ENCODE assay signal across 25 mouse cellular contexts in genomic region chr12:108303778-108304365, GRCm38 (mm10). TPM values are rescaled to one million over a fixed set of nuclear protein-coding genes. Genes with fewer than 3 reads are reported as not detected.
DNase-seq lines count a peak whose midpoint lies in the region; ATAC-seq and TF ChIP-seq lines count a peak whose summit lies in the region.
"Had no signal": no experiment of that assay in that cellular context is flagged by ENCODE, and none has a peak within 500 bp of the region (broad histone marks: within the 10 kb centered on the region; RNA-seq: fewer than 3 reads in every experiment).

No protein-coding gene starts in this region.

- H3K36me3 ChIP-seq in lung, embryonic 14.5 days (ENCODE audit: insufficient read depth), result no peaks in the 10 kb centered on the region
- no peaks in the 10 kb centered on the region for H3K36me3 ChIP-seq in intestine, embryonic 16.5 days (ENCODE audit: control insufficient read depth, insufficient read depth, low read length)
- H3K36me3 ChIP-seq: forebrain, embryonic 12.5 days; limb, embryonic 12.5 days; liver, embryonic 13.5 days; lung, embryonic 15.5 days had no signal

- H3K9me3 ChIP-seq in lung, embryonic 14.5 days (ENCODE audit: low read depth, low read length), result no peaks in the 10 kb centered on the region
- H3K9me3 ChIP-seq in intestine, embryonic 16.5 days (ENCODE audit: control insufficient read depth, low read length), result no peaks in the 10 kb centered on the region
- H3K9me3 ChIP-seq: forebrain, embryonic 12.5 days; limb, embryonic 12.5 days; liver, embryonic 13.5 days; lung, embryonic 15.5 days had no signal

- TF ChIP-seq POLR2A in lung, adult 2 months (IDR thresholded peaks at IDR 0.05; ENCODE audit: borderline replicate concordance, extremely low read depth, low read depth, low read length), result no peak

- peaks cover 11% of the 10 kb centered on the region for H3K4me1 ChIP-seq in lung, embryonic 14.5 days (ENCODE audit: insufficient read depth)
- H3K4me1 ChIP-seq in lung, adult 2 months (ENCODE audit: control insufficient read depth, insufficient read depth, low read length), result peaks cover 7% of the 10 kb centered on the region; the same call in 1 of the 2 replicates
- peaks cover 5% of the 10 kb centered on the region; the same call in 1 of the 2 replicates for H3K4me1 ChIP-seq in intestine, embryonic 16.5 days (ENCODE audit: control insufficient read depth, insufficient read depth, low read length)
- H3K4me1 ChIP-seq: liver, embryonic 13.5 days had no signal

- TF ChIP-seq CTCF in lung, embryonic 14.5 days (IDR thresholded peaks at IDR 0.05; ENCODE audit: low read depth), result no peak
- no peak for TF ChIP-seq CTCF in lung, adult 2 months (IDR thresholded peaks at IDR 0.05; ENCODE audit: insufficient read depth, low read length)

- peak; percentile 94 for DNase-seq in heart, adult 11 months
- no peak for DNase-seq in heart, postnatal 4 days
- peak; percentile 64 for DNase-seq in lung, embryonic 14.5 days
- no peak for DNase-seq in lung, adult 2 months
- peak; percentile 90 for DNase-seq in Muller cell, postnatal 12 days (ENCODE audit: inconsistent ontology term)
- no peak for DNase-seq in B cell, adult 2 months
- DNase-seq in left cerebral cortex, adult 11 months (ENCODE audit: low spot score), result no peak
- DNase-seq: adrenal gland, postnatal 25 days; cerebellum, adult 11 months; cerebellum, postnatal 10 days; heart, postnatal 36 days; kidney, adult 9 months; kidney, postnatal 14 days; layer of hippocampus, postnatal 36 days; liver, embryonic 13.5 days; right cerebral cortex, postnatal 25 days had no signal

- H3K27me3 ChIP-seq in lung, embryonic 14.5 days (ENCODE audit: insufficient read depth, low read length), result peaks cover 23% of the 10 kb centered on the region
- H3K27me3 ChIP-seq in intestine, embryonic 16.5 days (replicated peaks; ENCODE audit: control insufficient read depth, insufficient read depth, low read length), result no peaks in the 10 kb centered on the region; the same call in 1 of the 2 replicates

- WGBS in lung, embryonic 14.5 days, result 31% methylated on average over 6 of the region's 6 CpGs
- WGBS in lung, adult 2 months, result 35% methylated on average over 6 of the region's 6 CpGs
- 43% methylated on average over 6 of the region's 6 CpGs for WGBS in intestine, embryonic 16.5 days

- H3K4me3 ChIP-seq in lung, embryonic 14.5 days (ENCODE audit: low read depth, low read length), result no peak overlapping the region
- no peak overlapping the region for H3K4me3 ChIP-seq in lung, adult 2 months (replicated peaks; ENCODE audit: extremely low read depth, low read depth, low read length)
- H3K4me3 ChIP-seq in intestine, embryonic 16.5 days (ENCODE audit: low read length), result no peak overlapping the region
- H3K4me3 ChIP-seq: forebrain, embryonic 12.5 days; limb, embryonic 12.5 days; liver, embryonic 13.5 days; lung, embryonic 15.5 days had no signal

- H3K27ac ChIP-seq in lung, embryonic 14.5 days (ENCODE audit: low read depth), result no peak overlapping the region
- H3K27ac ChIP-seq in intestine, embryonic 16.5 days (ENCODE audit: low read length), result peak overlapping the region; percentile 49; the same call in 1 of the 2 replicates
- H3K27ac ChIP-seq: forebrain, embryonic 12.5 days; hindbrain, embryonic 14.5 days; limb, embryonic 12.5 days; liver, embryonic 13.5 days; lung, embryonic 15.5 days had no signal

- ATAC-seq in lung, embryonic 14.5 days (ENCODE audit: insufficient read depth), result no peak
- no peak for ATAC-seq in intestine, embryonic 16.5 days
- ATAC-seq: inflammation-experienced regulatory T-cells, adult 6 months had no signal

- H3K9ac ChIP-seq in lung, embryonic 14.5 days, result no peak overlapping the region
- H3K9ac ChIP-seq in intestine, embryonic 16.5 days (ENCODE audit: low read depth, low read length), result no peak overlapping the region
- H3K9ac ChIP-seq: forebrain, embryonic 12.5 days; hindbrain, embryonic 14.5 days; limb, embryonic 12.5 days; liver, embryonic 13.5 days; lung, embryonic 15.5 days had no signal

- H3K4me2 ChIP-seq in lung, embryonic 14.5 days, result no peak overlapping the region
- no peak overlapping the region for H3K4me2 ChIP-seq in intestine, embryonic 16.5 days (ENCODE audit: low read depth, low read length)
- H3K4me2 ChIP-seq: forebrain, embryonic 12.5 days; hindbrain, embryonic 14.5 days; limb, embryonic 12.5 days; liver, embryonic 13.5 days; lung, embryonic 15.5 days; midbrain, embryonic 11.5 days had no signal

RNA-seq across cellular contexts. Expression of gene Hhipl1, which starts 2.2 kb away (rescaled TPM):
- 1 to 10 TPM; 2.5 to 2.8 TPM for total RNA-seq in heart, postnatal 4 days (2021)
- 0.76 and 0.82 TPM in 2 replicates for polyA plus RNA-seq in lung, embryonic 14.5 days (2014; fragmentation: Nextera tagmentation; extraction: Ambion mirVana)
- polyA plus RNA-seq in lung, adult 2 months (2012; rRNA removed), result 1.3 and 1.8 TPM in 2 replicates
- 0.43 and 0.53 TPM in 2 replicates for polyA plus RNA-seq in intestine, embryonic 16.5 days (2015; fragmentation: Nextera tagmentation; extraction: Ambion mirVana)
- total RNA-seq: megakaryocyte progenitor cell, adult 5-6 weeks; neutrophil, adult 5-6 weeks had no signal
- polyA plus RNA-seq: inflammation-experienced regulatory T-cells, adult 6 months; liver, embryonic 13.5 days had no signal

RNA-seq across cellular contexts. Expression of gene Ccdc85c, which starts 28.6 kb away (rescaled TPM):
- total RNA-seq in heart, postnatal 4 days (2021), result 10 to 100 TPM; 35.2 to 37.2 TPM
- 8.3 and 8.6 TPM in 2 replicates for polyA plus RNA-seq in lung, embryonic 14.5 days (2014; fragmentation: Nextera tagmentation; extraction: Ambion mirVana)
- 22.2 and 22.5 TPM in 2 replicates for polyA plus RNA-seq in lung, adult 2 months (2012; rRNA removed)
- polyA plus RNA-seq in intestine, embryonic 16.5 days (2015; fragmentation: Nextera tagmentation; extraction: Ambion mirVana), result 4.8 and 7.1 TPM in 2 replicates

RNA-seq across cellular contexts. Expression of gene Cyp46a1, which starts 30.3 kb away (rescaled TPM):
- total RNA-seq in heart, postnatal 4 days (2021), result 1 to 10 TPM; 2.5 to 3.3 TPM
- polyA plus RNA-seq in lung, embryonic 14.5 days (2014; fragmentation: Nextera tagmentation; extraction: Ambion mirVana), result 3.9 and 4.4 TPM in 2 replicates
- 1.6 and 3.0 TPM in 2 replicates for polyA plus RNA-seq in lung, adult 2 months (2012; rRNA removed)
- 3.8 and 4.6 TPM in 2 replicates for polyA plus RNA-seq in intestine, embryonic 16.5 days (2015; fragmentation: Nextera tagmentation; extraction: Ambion mirVana)
- total RNA-seq: neutrophil, adult 5-6 weeks had no signal
- polyA plus RNA-seq: inflammation-experienced regulatory T-cells, adult 6 months had no signal

Comparison
In these comparisons a context has a peak if more than half of its experiments do, and no peak if none do; other contexts are left out.
1. DNase-seq: peak in heart, adult 11 months (single experiment), lung, embryonic 14.5 days (single experiment) and Muller cell, postnatal 12 days (single experiment); none in heart, postnatal 4 days (single experiment), lung, adult 2 months (single experiment), B cell, adult 2 months (0 of 2) and left cerebral cortex, adult 11 months (single experiment).